Mouse (Mus musculus) CD4-positive naive resting alpha-beta T cell, adult 57 days (primary cell): ENCODE measurements around the gene Klra9. TPM values are rescaled to one million over a fixed set of nuclear protein-coding genes. Genes with fewer than 3 reads are reported as not detected.

Experiments used
- total RNA-seq: library from RNA; stranded (reverse); gene quantifications from one replicate; pipeline ENCODE4 v1.2.4, GENCODE M21; 2023

Gene Klra9
- total RNA-seq = not detected

DNA sequence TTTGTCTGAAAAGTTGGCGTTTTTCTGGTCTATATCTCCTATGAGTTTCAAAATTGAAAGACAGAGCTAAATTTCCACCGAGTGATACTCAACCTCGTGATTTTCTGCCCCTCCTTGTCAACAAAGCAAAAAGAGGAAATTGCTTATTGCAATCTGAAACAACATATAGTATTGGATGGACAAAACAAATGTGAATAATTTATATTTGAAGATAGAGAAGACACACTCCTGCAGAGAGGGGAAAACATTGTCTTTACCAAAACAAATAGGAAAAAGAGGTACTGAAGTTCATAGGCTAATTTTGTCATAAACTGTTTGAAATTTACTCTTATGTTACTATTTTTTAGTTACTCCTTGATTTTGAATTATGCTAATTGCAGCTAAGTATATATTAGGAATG lies at the start of gene Klra9:
TSS of gene Klra9 (minus strand) at position 101 of the 400 bp plus-strand sequence.

DNA sequence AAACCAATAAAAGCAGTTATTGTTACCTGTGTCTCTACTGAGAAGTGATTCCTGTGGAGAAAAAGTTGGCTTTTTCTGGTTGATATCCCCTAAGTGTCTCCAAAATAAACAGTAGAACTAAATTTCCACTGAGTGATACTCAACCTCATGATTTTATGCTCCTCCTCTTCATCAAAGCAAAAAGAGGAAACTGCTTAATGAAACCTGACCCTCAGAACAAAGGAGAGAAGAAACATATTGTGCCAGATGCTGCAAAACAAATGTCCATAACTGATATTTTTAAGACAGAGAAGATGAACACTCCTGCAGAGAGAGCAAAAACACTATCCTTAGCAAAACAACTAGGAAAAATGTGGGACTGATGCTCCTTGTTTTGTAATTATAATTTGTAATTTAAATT lies 40.3 kb upstream of the Klra9 start, which contains the start of gene Klra7:
TSS of gene Klra7 (minus strand) at position 101 of the 400 bp plus-strand sequence.

DNA sequence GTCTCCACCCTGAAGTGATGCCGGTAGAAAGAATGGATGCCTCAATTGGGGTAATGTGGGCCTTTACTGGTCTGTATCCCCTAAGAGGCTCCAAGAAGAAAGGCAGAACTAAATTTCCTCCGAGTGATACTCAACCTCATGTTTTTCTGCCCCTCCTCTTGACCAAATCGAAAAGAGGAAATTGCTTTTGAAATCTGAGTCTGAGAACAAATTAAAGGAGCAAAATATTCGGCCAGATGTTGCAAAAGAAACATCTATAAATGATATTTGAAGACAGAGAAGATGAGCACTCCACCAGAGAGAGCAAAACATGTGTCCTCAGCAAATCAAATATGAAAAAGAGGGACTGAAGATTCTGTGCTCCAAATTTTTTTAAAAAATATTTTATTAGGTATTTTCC lies 63.1 kb downstream of the Klra9 start, which contains the start of gene Klra8:
TSS of gene Klra8 (minus strand) at position 101 of the 400 bp plus-strand sequence.

Other genes with a start within 250 kb of the Klra9 start
- gene Klra6, start 166.2 kb downstream of the Klra9 start, total RNA-seq = 2.5 TPM
- 0.95 TPM for gene Klra4, start 125.8 kb downstream of the Klra9 start, total RNA-seq
- not detected for gene Klra8, start 63.2 kb downstream of the Klra9 start, total RNA-seq
- 1.0 TPM for gene Klra7, start 40.2 kb upstream of the Klra9 start, total RNA-seq
- not detected for gene Klra10, start 88.8 kb upstream of the Klra9 start, total RNA-seq
- gene Klra3, start 144.5 kb upstream of the Klra9 start, total RNA-seq = not detected
- gene Klra1, start 193.8 kb upstream of the Klra9 start, total RNA-seq = not detected